Mouse (Mus musculus) heart, embryonic 12.5 days (tissue): Measurements from ENCODE around the gene AC131692.1. TPM values are rescaled to one million over a fixed set of nuclear protein-coding genes. Genes with fewer than 3 reads are reported as not detected.

ENCODE experiments used
- ATAC-seq: fragments of 200-750 bp; cut with Nextera tagmentation; 2 replicates; pipeline ENCODE4 v1.8.0; 2017; ENCODE audit warnings: moderate TSS enrichment, moderate library complexity; ENCODE audit not compliant: insufficient number of reproducible peaks, low FRiP score
- H3K27ac ChIP-seq: fragments of 300-500 bp; sonication (generic); 2 replicates; pipeline ENCODE4 v1.5.1; 2016; ENCODE audit warnings: mild to moderate bottlenecking, moderate library complexity; ENCODE audit not compliant: poor library complexity, severe bottlenecking
- H3K27me3 ChIP-seq: fragments of 300-500 bp; sonication (generic); replicated peaks from 2 replicates; pipeline ENCODE4 v1.6.1; 2016; ENCODE audit warnings: mild to moderate bottlenecking, moderate library complexity
- H3K36me3 ChIP-seq: fragments of 300-500 bp; sonication (generic); 2 replicates; pipeline ENCODE4 v1.6.1; 2016; ENCODE audit warnings: mild to moderate bottlenecking, moderate library complexity
- H3K4me1 ChIP-seq: fragments of 300-500 bp; sonication (generic); replicated peaks from 2 replicates; pipeline ENCODE4 v1.6.1; 2016; ENCODE audit warnings: mild to moderate bottlenecking
- H3K4me2 ChIP-seq: fragments of 300-500 bp; sonication (generic); 2 replicates; pipeline ENCODE4 v1.6.1; 2016; ENCODE audit warnings: mild to moderate bottlenecking, moderate library complexity
- H3K4me3 ChIP-seq: fragments of 300-500 bp; sonication (generic); 2 replicates; pipeline ENCODE4 v1.5.1; 2016; ENCODE audit warnings: mild to moderate bottlenecking
- H3K9ac ChIP-seq: fragments of 300-500 bp; sonication (generic); 2 replicates; pipeline ENCODE4 v1.6.1; 2016; ENCODE audit warnings: mild to moderate bottlenecking, moderate library complexity
- H3K9me3 ChIP-seq: fragments of 300-500 bp; sonication (generic); replicated peaks from 2 replicates; pipeline ENCODE4 v1.6.1; 2016; ENCODE audit warnings: mild to moderate bottlenecking, moderate library complexity
- WGBS: fragments of 180-500 bp; shearing (Covaris S2); methylation state at CpG from one replicate; pipeline ENCODE4 v1.1.7; 2016; 5-methylcytosine and 5-hydroxymethylcytosine counted together
- polyA plus RNA-seq: library from polyadenylated mRNA; unstranded; fragments of >200 nt; fragmentation: Nextera tagmentation; extraction: Ambion mirVana; gene quantifications from 2 replicates; pipeline ENCODE4 v1.2.1, GENCODE M21; 2016

AC131692.1 gene
- polyA plus RNA-seq, 1 experiment from 2014 or later = not detected

DNA sequence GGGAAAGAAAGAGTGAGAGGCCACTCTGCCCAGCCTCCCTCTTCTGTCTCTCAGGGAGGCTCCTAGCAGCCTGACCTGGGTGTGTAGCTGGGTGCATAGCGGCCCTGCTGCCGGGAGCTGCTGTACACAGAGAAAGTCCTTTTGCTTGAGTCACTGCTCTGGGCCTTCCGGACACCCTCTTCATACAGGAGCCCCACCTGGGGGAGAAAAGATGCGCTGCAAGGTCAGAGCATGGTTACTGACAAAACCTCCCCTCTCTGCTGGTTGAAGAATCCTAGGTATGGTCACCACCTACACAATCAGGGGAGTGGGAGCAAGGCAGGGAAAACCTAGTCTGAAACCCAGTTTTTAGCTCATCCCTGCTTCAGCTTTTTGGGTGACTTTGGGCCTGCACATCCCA is 25.3 kb upstream of the AC131692.1 start:
- no peak for ATAC-seq
- no peak overlapping the region for H3K4me3 ChIP-seq
- H3K27me3 ChIP-seq = no peaks in the 10 kb centered on the region
- peaks cover 46% of the 10 kb centered on the region for H3K36me3 ChIP-seq
- H3K4me2 ChIP-seq = no peak overlapping the region
- no peak overlapping the region for H3K9ac ChIP-seq
- no peaks in the 10 kb centered on the region for H3K9me3 ChIP-seq
- peaks cover 20% of the 10 kb centered on the region for H3K4me1 ChIP-seq
- H3K27ac ChIP-seq = no peak overlapping the region
- WGBS = 77% methylated on average over 4 of the region's 4 CpGs

DNA sequence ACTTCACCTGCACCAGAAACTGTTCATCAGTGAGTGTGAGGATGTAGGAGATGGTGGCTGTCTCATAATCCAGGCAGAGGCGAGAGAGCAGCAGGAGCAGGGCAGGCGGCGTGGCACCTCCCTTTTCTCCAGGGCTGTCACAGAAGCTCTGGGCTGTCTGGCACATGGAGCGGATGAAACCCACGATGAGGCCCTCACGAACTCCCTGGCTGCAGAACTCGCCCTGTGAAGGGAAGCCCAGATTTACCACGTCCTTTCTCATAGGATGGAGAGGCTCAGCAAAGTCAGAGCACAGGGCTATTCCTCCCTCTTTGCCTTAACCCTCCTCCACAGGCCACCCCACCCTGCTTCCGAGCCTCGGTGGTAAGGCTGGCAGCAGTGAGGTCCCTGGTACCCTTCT is 24.4 kb upstream of the AC131692.1 start:
- Histone ChIP-seq H3K27me3 (no peaks in the 10 kb centered on the region), H3K27ac (no peak overlapping the region), H3K4me3 (no peak overlapping the region), H3K4me1 (peaks cover 20% of the 10 kb centered on the region), H3K4me2 (no peak overlapping the region), H3K9ac (no peak overlapping the region), H3K36me3 (peaks cover 53% of the 10 kb centered on the region), H3K9me3 (no peaks in the 10 kb centered on the region)
- no peak for ATAC-seq
- 90% methylated on average over 10 of the region's 10 CpGs for WGBS

DNA sequence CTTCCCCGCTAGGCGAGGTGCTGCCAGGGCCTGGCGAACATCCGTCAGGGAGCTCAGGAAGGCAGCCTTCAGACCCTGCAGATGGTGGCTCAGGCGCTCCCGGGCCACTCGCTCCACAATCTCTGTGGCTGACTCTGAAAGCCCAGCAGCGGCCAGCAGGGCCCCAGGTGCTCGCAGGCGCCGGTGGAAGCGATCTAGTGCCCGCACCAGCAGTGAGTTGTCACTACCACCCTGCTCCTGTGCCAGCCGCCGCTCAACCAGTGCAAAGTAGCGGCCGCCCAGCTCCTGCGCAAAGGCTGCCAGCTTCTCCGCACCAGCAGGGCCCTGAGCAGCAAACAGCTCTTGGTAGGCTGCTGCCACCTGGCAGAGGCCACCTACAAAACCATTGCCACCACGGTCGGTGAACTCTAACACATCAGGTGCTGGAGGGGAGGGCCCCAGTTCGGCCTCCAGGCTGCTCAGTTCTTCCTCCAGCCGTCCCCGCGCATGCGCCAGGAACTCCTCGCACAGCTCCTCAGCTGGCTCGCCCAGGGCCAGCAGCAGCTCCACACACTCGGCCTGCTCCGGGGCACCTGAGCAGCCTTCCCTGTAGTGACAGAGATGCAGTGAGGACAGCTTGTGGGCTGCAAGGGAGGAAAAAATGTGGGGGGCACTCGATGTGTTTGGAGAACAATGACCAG is 23.5 kb upstream of the AC131692.1 start:
- ATAC-seq = no peak
- no peak overlapping the region for H3K9ac ChIP-seq
- H3K27me3 ChIP-seq = no peaks in the 10 kb centered on the region
- no peak overlapping the region for H3K4me3 ChIP-seq
- 85% methylated on average over 31 of the region's 31 CpGs for WGBS
- no peak overlapping the region for H3K4me2 ChIP-seq
- H3K4me1 ChIP-seq = peaks cover 20% of the 10 kb centered on the region
- peaks cover 62% of the 10 kb centered on the region for H3K36me3 ChIP-seq
- H3K27ac ChIP-seq = no peak overlapping the region
- no peaks in the 10 kb centered on the region for H3K9me3 ChIP-seq

DNA sequence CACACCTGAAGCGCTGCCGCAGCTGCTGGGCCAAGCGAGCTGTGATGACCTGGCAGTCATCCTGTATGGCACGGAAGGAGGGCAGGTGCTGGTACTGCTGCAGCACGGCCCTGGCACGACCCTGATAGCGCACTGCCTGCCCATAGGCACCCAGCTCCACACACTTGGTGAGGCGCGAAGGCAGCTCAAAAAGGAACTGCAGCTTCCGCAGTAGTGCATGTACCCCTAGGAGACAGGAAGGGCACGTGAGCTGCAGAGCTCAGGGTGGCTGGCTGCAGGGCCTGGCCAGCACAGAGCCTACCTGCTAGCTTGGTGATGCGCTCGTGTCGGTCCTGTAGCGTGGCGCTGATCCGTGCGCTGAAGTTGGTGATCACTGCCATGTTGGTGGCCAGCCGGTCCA is 23.0 kb upstream of the AC131692.1 start:
- ATAC-seq = no peak
- 87% methylated on average over 19 of the region's 19 CpGs for WGBS
- H3K4me3 ChIP-seq = no peak overlapping the region
- H3K27ac ChIP-seq = no peak overlapping the region
- no peaks in the 10 kb centered on the region for H3K9me3 ChIP-seq
- H3K4me1 ChIP-seq = peaks cover 22% of the 10 kb centered on the region
- H3K4me2 ChIP-seq = no peak overlapping the region
- no peaks in the 10 kb centered on the region for H3K27me3 ChIP-seq
- H3K36me3 ChIP-seq = peaks cover 66% of the 10 kb centered on the region
- no peak overlapping the region for H3K9ac ChIP-seq

DNA sequence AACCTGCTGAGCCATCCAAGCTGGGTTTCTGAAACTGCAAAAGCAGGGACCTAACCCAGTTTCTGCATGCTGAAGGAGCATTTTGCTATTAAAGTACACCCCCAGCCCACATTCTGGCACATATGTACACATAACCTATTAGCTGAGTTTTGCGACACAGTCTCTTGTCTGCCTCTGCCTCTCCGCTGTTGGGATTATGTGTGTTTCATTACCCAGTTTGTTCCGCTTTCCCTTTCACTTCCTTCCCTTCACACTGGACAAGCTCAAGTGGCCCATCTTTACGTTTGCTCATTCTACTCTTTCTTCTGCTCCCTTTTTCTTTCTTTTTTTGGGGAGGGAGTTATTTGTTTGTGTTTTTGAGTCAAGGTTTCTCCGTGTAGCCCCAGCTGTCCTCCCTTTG is 20.3 kb upstream of the AC131692.1 start:
- H3K36me3 ChIP-seq = peaks cover 61% of the 10 kb centered on the region

DNA sequence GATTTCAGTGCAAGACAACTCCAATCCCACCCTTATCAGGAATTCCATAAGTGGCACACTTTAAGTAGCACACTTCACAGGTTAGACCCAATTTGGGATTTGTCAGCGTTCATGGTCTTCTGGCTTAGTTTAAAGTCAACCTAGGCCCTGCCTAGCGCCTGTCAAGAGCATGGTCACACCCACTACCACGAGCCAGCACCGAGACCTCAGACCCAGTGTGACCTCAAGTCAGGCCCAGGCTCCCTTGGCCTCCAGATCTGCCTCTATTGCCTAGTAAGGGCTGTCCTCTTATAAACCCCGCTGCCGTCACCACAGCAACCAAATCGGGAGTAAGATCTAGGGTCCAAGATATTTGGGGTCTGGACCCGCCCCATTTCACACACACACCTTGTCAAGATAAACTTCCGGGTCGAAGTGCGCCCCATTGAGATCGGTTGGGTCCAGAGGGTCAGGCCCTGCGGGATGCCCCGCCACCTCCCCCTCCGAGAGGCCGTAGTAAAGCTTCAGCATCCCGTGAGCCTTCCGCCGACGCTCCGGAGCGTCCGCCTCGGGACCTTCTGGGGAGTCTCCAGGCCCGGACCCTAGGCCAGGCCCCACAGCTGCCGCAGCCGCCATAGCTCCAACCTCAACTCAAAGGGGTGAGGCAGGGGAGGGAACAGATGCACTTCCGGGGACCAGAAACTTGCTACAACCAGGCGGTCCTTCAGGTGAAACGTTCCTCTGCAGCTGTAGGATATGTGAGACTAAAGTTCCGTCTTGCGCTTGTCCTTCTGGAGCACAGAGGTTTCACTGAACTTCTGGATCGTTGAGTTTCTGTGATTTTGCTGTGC is 17.4 kb upstream of the AC131692.1 start, which contains the start of gene Vps51:
Gene Vps51, minus strand, starts transcription at position 668 of the 830 bp plus-strand sequence.
- ATAC-seq = peak; percentile 79
- H3K9me3 ChIP-seq = no peaks in the 10 kb centered on the region
- H3K4me3 ChIP-seq = peak within 1 kb of the TSS; percentile 79
- no peaks in the 10 kb centered on the region for H3K27me3 ChIP-seq
- 1% methylated on average over 33 of the region's 33 CpGs for WGBS
- H3K4me2 ChIP-seq = peak within 1 kb of the TSS; percentile 85
- H3K36me3 ChIP-seq = peaks cover 54% of the 10 kb centered on the region
- H3K27ac ChIP-seq = peak within 1 kb of the TSS; percentile 67
- peaks cover 8% of the 10 kb centered on the region for H3K4me1 ChIP-seq
- H3K9ac ChIP-seq = peak within 1 kb of the TSS; percentile 79

More for the DNA sequence above, 20.3 kb upstream of the AC131692.1 start:
- no peak overlapping the region for H3K9ac ChIP-seq
- peaks cover 8% of the 10 kb centered on the region for H3K4me1 ChIP-seq
- H3K4me3 ChIP-seq = no peak overlapping the region
- no peaks in the 10 kb centered on the region for H3K27me3 ChIP-seq
- 87% methylated on average over 5 of the region's 5 CpGs for whole genome bisulfite sequencing
- no peak overlapping the region for H3K27ac ChIP-seq
- H3K4me2 ChIP-seq = no peak overlapping the region
- ATAC-seq = no peak
- no peaks in the 10 kb centered on the region for H3K9me3 ChIP-seq

DNA sequence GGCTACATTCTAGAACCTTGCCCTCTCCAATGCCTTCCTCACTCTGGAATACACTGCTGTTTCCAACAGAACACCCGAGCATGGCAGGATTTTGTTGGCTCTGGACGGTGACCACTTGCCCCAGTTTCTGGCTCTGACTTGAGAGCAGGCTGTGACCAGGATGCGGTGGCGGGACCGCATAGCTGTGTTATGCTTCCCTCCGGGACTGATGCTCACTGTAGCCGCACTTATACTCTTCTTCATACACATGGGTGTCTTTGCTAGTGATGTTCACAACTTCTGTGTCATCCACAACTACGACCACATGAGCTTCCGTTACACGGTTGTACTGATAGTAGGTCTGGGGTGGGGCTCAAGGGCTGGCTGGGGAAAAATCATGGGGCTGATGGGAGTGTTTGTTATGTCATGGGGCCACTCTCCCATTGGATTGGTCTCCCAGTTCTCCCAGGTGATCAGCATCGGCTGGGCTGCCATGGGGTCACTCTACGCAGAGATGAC is 14.2 kb upstream of the AC131692.1 start, which contains the start of gene Tmem262:
Gene Tmem262, plus strand, starts transcription at position 51 of the 498 bp plus-strand sequence.
- H3K36me3 ChIP-seq = peaks cover 39% of the 10 kb centered on the region

DNA sequence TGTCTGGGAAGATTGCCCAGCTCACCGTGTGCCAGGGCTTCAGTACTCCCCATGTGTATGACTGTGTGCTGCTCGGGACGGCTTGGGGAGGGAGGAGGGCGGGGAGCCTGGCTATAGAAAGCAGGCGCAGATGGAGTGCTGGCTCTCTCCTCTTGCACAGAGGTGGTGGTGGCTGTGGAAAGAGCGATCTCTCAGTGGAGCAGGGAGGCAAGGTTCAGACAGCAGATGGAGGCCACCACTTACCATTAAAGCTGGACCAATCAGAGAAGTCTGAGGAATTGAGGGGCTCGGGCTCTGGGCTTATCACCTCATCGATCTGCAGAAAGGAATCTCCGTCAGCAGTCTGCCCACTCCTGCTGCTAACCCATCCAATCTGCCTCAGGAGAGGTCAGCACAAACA is 12.1 kb upstream of the AC131692.1 start, which contains the start of gene Gm28374:
Gene Gm28374, minus strand, starts transcription at position 101 of the 400 bp plus-strand sequence.
- Histone ChIP-seq H3K9me3 (no peaks in the 10 kb centered on the region), H3K27me3 (no peaks in the 10 kb centered on the region), H3K27ac (no peak within 1 kb of the TSS), H3K4me2 (no peak within 1 kb of the TSS), H3K4me1 (peaks cover 17% of the 10 kb centered on the region), H3K4me3 (no peak within 1 kb of the TSS), H3K36me3 (peaks cover 32% of the 10 kb centered on the region), H3K9ac (no peak within 1 kb of the TSS)
- ATAC-seq = no peak
- WGBS = 83% methylated on average over 9 of the region's 9 CpGs

More for the DNA sequence above, 14.2 kb upstream of the AC131692.1 start, which contains the start of gene Tmem262:
- no peak within 1 kb of the TSS for H3K27ac ChIP-seq
- no peak within 1 kb of the TSS for H3K4me2 ChIP-seq
- H3K4me1 ChIP-seq = peaks cover 20% of the 10 kb centered on the region
- H3K4me3 ChIP-seq = no peak within 1 kb of the TSS
- WGBS = 92% methylated on average over 12 of the region's 12 CpGs
- no peaks in the 10 kb centered on the region for H3K27me3 ChIP-seq
- no peak for ATAC-seq
- H3K9ac ChIP-seq = no peak within 1 kb of the TSS
- H3K9me3 ChIP-seq = no peaks in the 10 kb centered on the region

DNA sequence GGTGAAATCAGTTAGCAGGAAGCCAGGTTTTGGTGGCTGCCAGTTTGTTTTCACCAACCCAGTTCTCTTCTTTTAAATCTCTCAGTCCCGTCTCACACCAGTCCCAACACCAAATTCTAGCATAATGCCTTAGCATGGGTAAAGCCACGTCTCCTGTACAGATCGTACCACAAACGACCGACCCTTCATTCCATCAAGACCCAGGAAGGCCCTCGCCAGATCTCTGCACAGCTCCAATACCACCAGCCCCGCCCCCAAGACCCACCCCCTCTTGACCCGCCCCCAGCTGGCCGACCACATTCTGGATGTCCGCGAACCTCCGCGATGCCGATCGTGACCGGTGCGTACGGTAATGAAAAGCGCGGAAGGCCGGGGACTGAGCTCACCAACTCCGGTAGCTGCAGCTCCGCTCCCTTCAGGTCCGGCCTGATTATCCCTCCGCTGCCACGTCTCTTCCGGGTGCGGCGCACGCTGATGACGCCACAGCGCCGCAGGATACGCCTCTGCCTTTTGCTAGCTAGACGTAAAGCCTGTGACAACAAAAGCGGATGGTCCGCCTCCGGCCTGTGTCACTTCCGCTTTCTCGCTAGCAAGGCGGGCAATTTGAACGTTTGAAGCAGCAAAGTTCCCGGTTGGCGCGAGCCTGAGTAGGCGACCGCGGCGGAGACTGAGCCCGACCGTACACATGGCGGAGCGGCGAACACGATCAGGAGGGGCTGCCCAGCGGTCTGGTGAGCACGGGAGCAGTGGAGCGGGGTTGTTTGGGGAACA is 9.6 kb upstream of the AC131692.1 start, which contains the start of the genes Zfpl1 and Cdca5:
Gene Zfpl1, minus strand, starts transcription at position 479 of the 771 bp plus-strand sequence.
Gene Cdca5, plus strand, starts transcription at position 506 of the 771 bp plus-strand sequence.
- Histone ChIP-seq H3K9ac (peak within 1 kb of the TSS; percentile 81), H3K27me3 (no peaks in the 10 kb centered on the region), H3K4me3 (peak within 1 kb of the TSS; percentile 83), H3K4me2 (peak within 1 kb of the TSS; percentile 91), H3K9me3 (no peaks in the 10 kb centered on the region), H3K36me3 (peaks cover 55% of the 10 kb centered on the region), H3K4me1 (peaks cover 17% of the 10 kb centered on the region), H3K27ac (peak within 1 kb of the TSS; percentile 53; the same call in 1 of the 2 replicates)
- under 1% methylated on average over 58 of the region's 58 CpGs for whole genome bisulfite sequencing
- ATAC-seq = peak; percentile 93

DNA sequence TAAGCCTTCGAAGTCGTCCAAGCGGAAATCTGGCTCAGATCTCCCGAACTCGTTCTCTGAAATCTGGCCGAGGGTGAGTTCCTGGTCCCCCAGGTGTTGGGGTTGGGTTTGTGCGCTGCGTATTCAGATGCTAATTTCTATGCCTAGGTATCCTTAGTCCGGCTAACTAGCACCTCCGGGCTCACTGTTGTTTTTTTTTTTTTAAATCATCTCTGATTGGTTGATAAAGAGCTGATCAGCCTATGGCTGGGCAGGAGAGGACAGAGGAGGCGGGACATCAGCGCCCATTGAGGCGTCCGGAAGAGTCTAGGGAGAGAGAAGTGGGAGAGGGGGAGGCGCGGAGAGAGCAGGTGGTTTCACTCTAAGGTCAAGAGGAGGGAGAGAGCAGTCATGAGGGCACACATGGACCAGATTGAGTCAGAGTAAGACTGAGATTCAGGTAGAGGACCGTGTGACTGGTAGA is 8.8 kb upstream of the AC131692.1 start:
- H3K4me2 ChIP-seq = peak overlapping the region; percentile 86
- H3K36me3 ChIP-seq = peaks cover 55% of the 10 kb centered on the region
- WGBS = under 1% methylated on average over 17 of the region's 17 CpGs
- H3K4me1 ChIP-seq = peaks cover 17% of the 10 kb centered on the region
- no peaks in the 10 kb centered on the region for H3K9me3 ChIP-seq
- H3K4me3 ChIP-seq = peak overlapping the region; percentile 83
- peak overlapping the region; percentile 53; the same call in 1 of the 2 replicates for H3K27ac ChIP-seq
- H3K9ac ChIP-seq = peak overlapping the region; percentile 81
- ATAC-seq = peak; percentile 80
- H3K27me3 ChIP-seq = no peaks in the 10 kb centered on the region
